Mouse (Mus musculus) urinary bladder, adult 2 months (tissue): ENCODE results near the gene Dab2ip. TPM values are rescaled to one million over a fixed set of nuclear protein-coding genes. Genes with fewer than 3 reads are reported as not detected.

Source experiments
- DNase-seq: peaks from one replicate; pipeline ENCODE4 v3.0.0; 2022; ENCODE audit warnings: low spot score
- polyA plus RNA-seq: library from polyadenylated mRNA; depleted of rRNA; stranded (reverse); fragments of >200 nt; gene quantifications from 2 replicates; pipeline ENCODE4 v1.2.3, GENCODE M21; 2012

The Dab2ip gene
- polyA plus RNA-seq, 1 experiment = 65.2 TPM

- DNase-seq = no peak
Measured at GRCm38 (mm10) chr2:35716175-35716574, 158.1 kb downstream of the Dab2ip start.

- no peak for DNase-seq
Measured at GRCm38 (mm10) chr2:35718003-35718500, 160.0 kb downstream of the Dab2ip start.

DNA sequence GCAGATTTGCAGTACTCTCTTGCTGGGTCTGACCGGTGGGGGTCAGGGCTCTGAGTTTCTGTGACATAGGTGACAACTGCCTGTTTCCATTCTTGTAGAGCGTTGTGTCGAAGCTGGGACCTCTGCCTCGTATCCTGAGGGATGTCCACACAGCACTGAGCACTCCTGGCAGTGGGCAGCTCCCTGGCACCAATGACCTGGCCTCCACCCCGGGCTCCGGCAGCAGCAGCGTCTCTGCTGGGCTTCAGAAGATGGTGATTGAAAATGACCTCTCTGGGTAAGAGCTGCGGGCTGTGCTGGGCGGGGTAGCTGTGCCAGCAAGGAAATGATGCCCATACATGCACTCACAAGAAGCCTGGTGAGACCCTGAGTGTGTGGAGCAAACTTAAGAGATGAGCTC is 160.6 kb downstream of the Dab2ip start:
- DNase-seq = no peak

DNA sequence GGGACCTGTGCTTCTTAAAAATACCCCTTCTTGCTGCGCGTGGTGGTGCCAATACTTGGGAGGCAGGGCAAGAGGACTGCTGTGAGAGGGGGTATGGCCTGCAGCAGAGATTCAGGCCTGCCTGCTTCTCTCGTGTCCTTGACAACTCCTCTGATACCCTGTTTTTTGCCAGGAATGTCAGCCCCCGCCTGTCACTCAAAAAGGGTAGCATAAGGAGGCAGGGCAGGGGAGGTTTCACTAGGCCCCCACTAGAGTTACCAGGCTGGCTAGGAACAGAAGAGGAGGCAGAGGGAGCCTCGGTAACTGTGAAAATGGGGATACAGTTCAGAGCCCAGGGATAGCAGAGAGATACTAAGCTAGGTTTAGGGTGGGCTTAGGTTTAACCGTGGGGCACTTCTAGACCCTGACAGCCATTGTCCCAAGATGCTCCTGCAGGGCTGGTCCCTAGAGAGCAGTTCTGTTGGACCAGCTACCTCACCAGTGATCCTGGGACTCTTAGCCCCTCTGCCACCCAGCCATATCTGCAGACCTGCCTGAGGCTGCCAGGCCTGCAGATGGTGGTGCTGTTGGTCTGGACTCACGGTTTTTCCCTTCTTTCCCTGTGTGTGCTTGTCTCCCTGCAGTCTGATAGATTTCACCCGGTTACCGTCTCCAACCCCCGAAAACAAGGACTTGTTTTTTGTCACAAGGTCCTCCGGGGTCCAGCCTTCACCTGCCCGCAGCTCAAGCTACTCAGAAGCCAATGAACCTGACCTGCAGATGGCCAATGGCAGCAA is 161.4 kb downstream of the Dab2ip start:
- no peak for DNase-seq

GRCm38 (mm10) chr2:35720104-35720503 is 162.0 kb downstream of the Dab2ip start:
- DNase-seq = no peak

DNA sequence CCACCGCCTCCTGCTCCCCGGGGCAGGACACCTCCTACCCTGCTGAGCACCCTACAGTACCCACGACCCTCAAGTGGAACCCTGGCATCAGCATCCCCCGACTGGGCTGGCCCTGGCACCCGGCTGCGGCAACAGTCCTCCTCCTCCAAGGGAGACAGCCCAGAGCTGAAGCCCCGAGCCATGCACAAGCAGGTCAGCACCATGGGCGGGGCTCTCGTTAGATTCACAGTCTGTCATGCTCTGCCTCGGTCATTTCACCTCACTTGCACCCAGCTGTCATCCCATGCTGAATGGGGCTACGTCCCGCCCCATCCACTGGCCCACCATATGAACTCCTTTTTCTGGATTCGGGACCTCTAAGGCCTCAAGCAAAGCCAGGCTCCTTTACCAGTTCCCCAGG is 162.5 kb downstream of the Dab2ip start:
- no peak for DNase-seq

- no peak for DNase-seq
Measured at GRCm38 (mm10) chr2:35720956-35721355, 162.9 kb downstream of the Dab2ip start.

DNA sequence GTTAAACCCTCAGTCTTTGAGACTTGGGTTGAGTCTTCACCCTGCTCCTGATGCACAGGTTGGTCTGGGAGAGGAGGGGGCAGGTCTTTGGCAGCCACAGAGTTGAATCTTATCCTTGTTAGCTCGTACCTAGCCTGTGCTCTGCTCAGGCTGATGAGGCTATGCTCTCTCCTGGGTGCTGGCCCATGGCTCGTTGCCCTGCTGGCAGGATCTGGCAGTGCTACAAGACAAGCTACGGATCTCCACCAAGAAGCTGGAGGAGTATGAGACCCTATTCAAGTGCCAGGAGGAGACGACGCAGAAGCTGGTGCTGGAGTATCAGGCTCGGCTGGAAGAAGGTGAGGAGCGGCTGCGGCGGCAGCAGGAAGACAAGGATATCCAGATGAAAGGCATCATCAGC is 164.8 kb downstream of the Dab2ip start:
- no peak for DNase-seq

GRCm38 (mm10) chr2:35723267-35723666 is 165.2 kb downstream of the Dab2ip start:
- no peak for DNase-seq

DNA sequence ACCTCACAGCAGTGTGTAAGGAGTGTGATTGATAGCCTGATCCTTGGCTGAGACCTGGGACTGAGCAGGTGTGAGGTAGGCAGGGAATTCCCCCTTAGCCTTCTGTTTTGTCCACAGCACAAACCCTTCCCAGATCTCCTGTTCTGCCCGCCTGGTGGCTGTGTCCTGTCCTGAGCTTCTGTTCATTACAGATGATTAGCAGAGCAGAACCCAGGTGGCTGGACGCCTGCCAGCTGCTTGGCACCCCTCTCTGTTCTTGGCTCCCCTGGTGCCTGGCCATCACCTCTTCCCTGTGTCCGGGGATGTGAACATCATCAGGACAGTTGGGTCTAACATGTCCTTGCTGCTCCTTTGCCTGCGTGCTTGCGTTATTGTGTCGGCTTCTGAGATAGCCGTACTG is 165.6 kb downstream of the Dab2ip start:
- no peak for DNase-seq

- DNase-seq = no peak
Measured at GRCm38 (mm10) chr2:35728633-35729032, 170.6 kb downstream of the Dab2ip start.

GRCm38 (mm10) chr2:35729077-35730065 is 171.3 kb downstream of the Dab2ip start:
- no peak for DNase-seq

- no peak for DNase-seq
Measured at GRCm38 (mm10) chr2:35731671-35732449, 173.8 kb downstream of the Dab2ip start.

- no peak for DNase-seq
Measured at GRCm38 (mm10) chr2:35735001-35735400, 176.9 kb downstream of the Dab2ip start.

GRCm38 (mm10) chr2:35736061-35736460 is 178.0 kb downstream of the Dab2ip start:
- no peak for DNase-seq

DNA sequence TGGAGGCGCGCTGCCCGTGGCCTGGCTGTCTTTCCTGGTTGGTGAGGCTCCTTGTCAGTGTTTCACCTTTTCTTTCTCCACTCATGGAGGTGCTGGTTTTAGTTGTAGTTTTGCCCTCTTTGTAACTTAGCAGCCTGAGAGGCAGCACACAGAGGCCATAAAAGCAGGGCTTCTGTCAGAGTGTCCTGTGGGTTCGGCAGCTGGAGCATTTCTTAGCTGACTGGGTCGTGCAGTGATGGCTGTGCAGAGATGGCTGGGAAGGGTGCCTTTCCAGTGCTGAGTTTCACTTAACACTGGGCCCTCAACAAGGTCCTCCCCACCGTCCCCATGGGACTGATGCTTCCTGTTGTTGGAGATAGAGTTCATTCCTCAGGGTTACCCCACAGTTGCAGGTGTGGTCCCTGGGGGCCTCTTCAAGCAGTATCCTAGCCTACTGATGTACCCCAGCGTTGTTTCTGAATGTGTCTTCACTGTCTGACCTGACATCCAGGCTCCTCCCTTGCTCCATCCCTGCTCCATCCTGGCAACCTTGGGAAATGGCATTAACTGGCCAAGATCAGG is 179.5 kb downstream of the Dab2ip start:
- no peak for DNase-seq

- no peak for DNase-seq
Measured at GRCm38 (mm10) chr2:35739669-35740254, 181.7 kb downstream of the Dab2ip start.

GRCm38 (mm10) chr2:35745876-35746275 is 187.8 kb downstream of the Dab2ip start:
- no peak for DNase-seq

GRCm38 (mm10) chr2:35746638-35747037 is 188.6 kb downstream of the Dab2ip start:
- no peak for DNase-seq

GRCm38 (mm10) chr2:35747371-35748035 is 189.4 kb downstream of the Dab2ip start:
- DNase-seq = no peak
